Mouse (Mus musculus) C2C12 (cell line): ENCODE measurements around the gene Ccser1. TPM values are rescaled to one million over a fixed set of nuclear protein-coding genes. Genes with fewer than 3 reads are reported as not detected.

Source experiments
- H3K27me3 ChIP-seq: one replicate; pipeline ENCODE4 v1.6.1; 2011; ENCODE audit not compliant: control insufficient read depth, insufficient read depth, insufficient read length
- H3K36me3 ChIP-seq: one replicate; pipeline ENCODE4 v1.6.1; 2011; ENCODE audit not compliant: control insufficient read depth, insufficient read depth
- H3K4me3 ChIP-seq: one replicate; pipeline ENCODE4 v1.5.1; 2011; ENCODE audit warnings: mild to moderate bottlenecking, control low read depth; ENCODE audit not compliant: poor library complexity, insufficient read depth, severe bottlenecking
- H3K79me2 ChIP-seq: one replicate; pipeline ENCODE4 v1.6.1; 2011; ENCODE audit not compliant: control insufficient read depth, insufficient read depth
- H3K79me3 ChIP-seq: one replicate; pipeline ENCODE4 v1.6.1; 2011; ENCODE audit warnings: low read depth, control low read depth
- H3ac ChIP-seq: one replicate; pipeline ENCODE3; 2011; ENCODE audit warnings: low read depth; ENCODE audit not compliant: control insufficient read depth, insufficient read length
- CEBPB ChIP-seq: IDR thresholded peaks from one replicate; pipeline ENCODE4 v1.6.1; 2011; ENCODE audit warnings: low read depth, mild to moderate bottlenecking, control low read depth, moderate library complexity
- CTCF ChIP-seq: IDR thresholded peaks from one replicate; pipeline ENCODE4 v1.5.1; 2011; ENCODE audit not compliant: control insufficient read depth, insufficient read depth, insufficient read length
- FOSL1 ChIP-seq: IDR thresholded peaks from one replicate; pipeline ENCODE4 v1.8.0; 2011; ENCODE audit warnings: mild to moderate bottlenecking, low read length; ENCODE audit not compliant: poor library complexity, insufficient read depth, severe bottlenecking
- MAX ChIP-seq: IDR thresholded peaks from one replicate; pipeline ENCODE4 v1.6.1; 2011; ENCODE audit warnings: mild to moderate bottlenecking, control low read depth
- MYOD1 ChIP-seq: IDR thresholded peaks from one replicate; pipeline ENCODE4 v1.6.1; 2011; ENCODE audit warnings: low read depth; ENCODE audit not compliant: control insufficient read depth, insufficient read length
- MYOG ChIP-seq: IDR thresholded peaks from one replicate; pipeline ENCODE4 v1.6.1; 2011; ENCODE audit not compliant: control insufficient read depth, insufficient read length; ENCODE audit errors: extremely low read depth
- USF1 ChIP-seq: IDR thresholded peaks from one replicate; pipeline ENCODE4 v1.6.1; 2011; ENCODE audit warnings: low read depth, mild to moderate bottlenecking, control low read depth, moderate library complexity
- polyA plus RNA-seq: library from polyadenylated mRNA; unstranded; fragments of >200 nt; fragmentation: generic; extraction: Trizol; gene quantifications from one replicate; pipeline ENCODE4 v1.2.1, GENCODE M21; 2012; ENCODE audit warnings: missing spikeins

Ccser1 gene
- polyA plus RNA-seq, 1 experiment = 0.68 TPM

DNA sequence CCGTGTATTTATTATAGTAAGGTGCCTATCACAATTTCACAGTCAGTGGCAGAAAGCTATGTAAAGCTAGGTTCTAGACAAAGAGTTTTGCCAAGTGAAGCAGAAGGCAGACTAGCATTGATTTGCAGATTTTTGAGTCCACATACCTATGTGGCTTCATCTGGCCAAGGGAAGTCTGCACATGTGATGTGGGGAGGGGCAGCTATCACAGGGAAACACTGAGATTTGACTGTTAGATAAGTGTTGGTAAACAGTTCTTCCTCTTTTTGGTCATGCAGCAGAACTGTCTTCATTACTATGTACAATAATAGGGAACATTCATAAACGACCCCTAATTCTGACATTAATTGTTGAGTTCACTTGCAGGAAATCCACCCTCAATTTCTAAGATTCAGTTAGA lies 335.2 kb downstream of the Ccser1 start:
- Histone ChIP-seq H3K79me3 (no peaks in the 10 kb centered on the region), H3ac (no peak overlapping the region), H3K4me3 (no peak overlapping the region), H3K27me3 (no peaks in the 10 kb centered on the region), H3K36me3 (no peaks in the 10 kb centered on the region), H3K79me2 (no peaks in the 10 kb centered on the region)
- TF ChIP-seq USF1 (no peak), CEBPB (no peak), MAX (no peak), MYOD1 (no peak), CTCF (no peak), MYOG (no peak), FOSL1 (no peak)

DNA sequence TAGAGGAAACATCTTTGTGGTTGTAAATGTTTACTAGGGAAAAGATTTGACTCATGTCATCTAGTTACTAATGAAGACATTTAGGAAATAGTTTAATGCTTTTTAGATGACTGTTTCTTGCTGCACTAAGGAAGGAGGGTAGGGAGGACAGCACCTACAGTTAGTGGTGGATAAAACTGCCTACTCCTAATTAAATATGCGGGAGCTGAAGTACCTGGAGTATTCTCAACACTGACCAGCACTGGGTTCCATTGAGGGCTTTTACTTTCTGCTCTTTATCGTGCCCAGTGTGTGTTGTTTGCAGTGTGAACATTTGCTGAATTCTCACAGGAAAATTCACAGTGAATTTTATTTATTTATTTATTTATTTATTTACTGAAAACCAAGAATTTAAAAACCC lies 341.5 kb downstream of the Ccser1 start:
- Histone ChIP-seq H3K4me3 (no peak overlapping the region), H3K36me3 (no peaks in the 10 kb centered on the region), H3ac (no peak overlapping the region), H3K79me3 (no peaks in the 10 kb centered on the region), H3K27me3 (no peaks in the 10 kb centered on the region), H3K79me2 (no peaks in the 10 kb centered on the region)
- no peak for TF ChIP-seq MYOD1
- TF ChIP-seq CEBPB = no peak
- TF ChIP-seq FOSL1 = no peak
- no peak for TF ChIP-seq USF1
- no peak for TF ChIP-seq MAX
- TF ChIP-seq CTCF = no peak
- no peak for TF ChIP-seq MYOG

DNA sequence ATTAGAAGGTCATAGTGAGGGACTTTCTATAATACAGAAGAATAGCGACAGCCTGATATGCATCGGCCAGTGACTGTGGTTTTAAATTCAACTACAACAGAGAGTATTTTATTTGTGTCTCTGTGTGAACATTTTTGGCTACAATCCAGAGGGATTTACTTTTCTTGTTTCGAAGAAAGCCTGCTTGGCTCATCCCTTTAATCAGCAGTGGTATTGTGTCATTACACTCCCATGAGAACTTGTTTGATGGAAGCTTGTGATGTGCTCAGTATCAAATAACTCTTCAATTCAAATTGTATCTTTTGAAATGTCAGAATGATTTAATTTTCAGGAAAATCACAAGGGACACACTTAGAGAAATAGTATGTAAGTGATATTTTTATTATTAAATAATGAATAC lies 342.0 kb downstream of the Ccser1 start:
- H3K4me3 ChIP-seq = no peak overlapping the region
- no peaks in the 10 kb centered on the region for H3K79me2 ChIP-seq
- H3K36me3 ChIP-seq = no peaks in the 10 kb centered on the region
- no peaks in the 10 kb centered on the region for H3K79me3 ChIP-seq
- no peak overlapping the region for H3ac ChIP-seq
- TF ChIP-seq FOSL1 (no peak), MYOG (no peak), MAX (no peak), USF1 (no peak), CEBPB (no peak), CTCF (no peak), MYOD1 (no peak)
- no peaks in the 10 kb centered on the region for H3K27me3 ChIP-seq

DNA sequence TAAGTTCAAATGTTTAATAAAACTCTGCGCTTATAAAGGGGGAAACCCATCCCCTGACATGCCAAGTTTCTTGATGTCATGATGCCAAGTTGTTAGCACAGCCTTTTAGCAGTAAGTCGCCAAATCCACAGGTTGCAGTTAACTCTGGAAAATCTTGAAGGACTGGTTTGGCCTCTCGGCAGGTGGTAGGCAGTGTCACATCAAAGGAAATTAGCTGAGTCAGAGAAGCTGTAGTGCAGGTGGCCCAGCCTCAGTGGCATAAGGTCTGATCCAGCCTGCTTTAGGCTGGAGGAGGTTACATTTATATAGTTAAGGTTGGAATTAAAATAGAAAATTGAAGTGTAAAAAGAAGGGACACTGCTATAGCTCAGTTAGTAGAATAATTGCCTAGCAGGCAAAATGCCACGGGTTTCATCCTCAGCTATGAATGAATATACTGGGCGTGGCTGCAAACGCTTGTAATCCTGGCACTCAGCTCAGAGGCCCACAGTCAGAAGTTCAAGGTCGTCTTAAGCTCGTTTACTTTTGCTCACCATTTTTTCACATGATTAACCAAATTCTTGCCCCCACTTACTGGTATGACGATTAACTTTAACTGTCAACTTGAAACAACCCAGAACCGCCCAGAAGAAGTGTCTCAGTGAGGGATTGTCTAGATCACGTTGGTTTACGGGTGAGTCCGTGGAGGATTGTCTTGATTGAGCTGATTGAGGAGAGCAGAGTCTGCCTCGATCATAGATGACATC lies 343.8 kb downstream of the Ccser1 start:
- H3K79me2 ChIP-seq = no peaks in the 10 kb centered on the region
- no peaks in the 10 kb centered on the region for H3K79me3 ChIP-seq
- H3K27me3 ChIP-seq = no peaks in the 10 kb centered on the region
- no peak overlapping the region for H3ac ChIP-seq
- H3K36me3 ChIP-seq = no peaks in the 10 kb centered on the region
- H3K4me3 ChIP-seq = no peak overlapping the region
- TF ChIP-seq FOSL1 (no peak), CTCF (no peak), MYOD1 (no peak), MAX (no peak), MYOG (no peak), CEBPB (no peak), USF1 (no peak)

DNA sequence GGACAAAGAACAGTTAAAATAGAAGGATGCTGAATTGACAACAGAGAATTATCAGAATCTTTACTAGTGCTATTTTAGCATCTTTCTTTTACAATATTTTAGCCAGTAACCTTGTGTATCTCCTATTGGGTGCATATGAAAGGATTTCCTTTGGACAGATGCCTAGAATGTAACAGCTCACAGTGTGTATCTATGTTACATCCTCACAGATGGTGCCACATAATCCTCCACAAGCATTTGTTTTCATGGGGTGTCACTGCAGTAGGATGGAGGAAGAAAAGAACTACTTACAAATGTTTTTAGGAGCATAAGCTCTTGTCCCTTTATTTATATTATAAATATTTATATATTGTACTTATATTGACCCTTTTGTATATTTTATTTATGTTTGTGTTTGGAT lies 360.6 kb downstream of the Ccser1 start:
- no peaks in the 10 kb centered on the region for H3K27me3 ChIP-seq
- H3K79me2 ChIP-seq = no peaks in the 10 kb centered on the region
- no peaks in the 10 kb centered on the region for H3K36me3 ChIP-seq
- TF ChIP-seq CTCF (no peak), MYOD1 (no peak), MYOG (no peak), USF1 (no peak), FOSL1 (no peak), CEBPB (no peak), MAX (no peak)
- H3K79me3 ChIP-seq = no peaks in the 10 kb centered on the region
- no peak overlapping the region for H3K4me3 ChIP-seq
- no peak overlapping the region for H3ac ChIP-seq
